Comparison of ENCODE assay signal across 21 mouse cellular contexts in genomic region chr1:69608846-69609245, GRCm38 (mm10).
"Had no signal": no experiment of that assay in that cellular context is flagged by ENCODE, and none has a peak within 500 bp of the region (broad histone marks: within the 10 kb centered on the region; RNA-seq: fewer than 3 reads in every experiment).

No protein-coding gene starts in this region.

- H3K4me3 ChIP-seq: limb, embryonic 10.5 days; limb, embryonic 13.5 days; midbrain, embryonic 12.5 days; midbrain, embryonic 15.5 days; neural tube, embryonic 12.5 days; neural tube, embryonic 15.5 days; stomach, embryonic 15.5 days had no signal

- H3K4me2 ChIP-seq: limb, embryonic 13.5 days; lung, embryonic 14.5 days; midbrain, embryonic 12.5 days; midbrain, embryonic 15.5 days; neural tube, embryonic 12.5 days; neural tube, embryonic 15.5 days; stomach, embryonic 15.5 days had no signal

- H3K27ac ChIP-seq: limb, embryonic 10.5 days; limb, embryonic 13.5 days; liver, embryonic 14.5 days; midbrain, embryonic 12.5 days; midbrain, embryonic 15.5 days; neural tube, embryonic 12.5 days; neural tube, embryonic 15.5 days; stomach, embryonic 15.5 days had no signal

- H3K9me3 ChIP-seq: limb, embryonic 10.5 days; limb, embryonic 13.5 days; midbrain, embryonic 12.5 days; midbrain, embryonic 15.5 days; neural tube, embryonic 12.5 days; neural tube, embryonic 15.5 days; stomach, embryonic 15.5 days had no signal

- H3K4me1 ChIP-seq: limb, embryonic 10.5 days; midbrain, embryonic 12.5 days; midbrain, embryonic 15.5 days; neural tube, embryonic 12.5 days; neural tube, embryonic 15.5 days; stomach, embryonic 15.5 days had no signal

- H3K9ac ChIP-seq: limb, embryonic 13.5 days; liver, embryonic 14.5 days; liver, postnatal 0 days; lung, embryonic 14.5 days; midbrain, embryonic 12.5 days; midbrain, embryonic 15.5 days; neural tube, embryonic 12.5 days; neural tube, embryonic 15.5 days; stomach, embryonic 15.5 days had no signal

- DNase-seq: kidney, adult 9 months; kidney, postnatal 14 days; kidney, postnatal 4 days; liver; liver, postnatal 0 days; right cerebral cortex, adult 18-20 months; right cerebral cortex, postnatal 14 days; right cerebral cortex, postnatal 4 days; spleen, adult 18-20 months; thymus, adult 18-20 months; thymus, postnatal 36 days had no signal

- ATAC-seq: liver, postnatal 0 days; lung, postnatal 0 days; midbrain, embryonic 15.5 days had no signal

- H3K36me3 ChIP-seq: limb, embryonic 10.5 days; limb, embryonic 13.5 days; midbrain, embryonic 12.5 days; midbrain, embryonic 15.5 days; neural tube, embryonic 12.5 days; neural tube, embryonic 15.5 days; stomach, embryonic 15.5 days had no signal

- H3K27me3 ChIP-seq: limb, embryonic 13.5 days; midbrain, embryonic 12.5 days; midbrain, embryonic 15.5 days; neural tube, embryonic 12.5 days; neural tube, embryonic 15.5 days; stomach, embryonic 15.5 days had no signal
